Mouse (Mus musculus) B cell, adult (primary cell): ENCODE results near the gene Il1f8. TPM values are rescaled to one million over a fixed set of nuclear protein-coding genes. Genes with fewer than 3 reads are reported as not detected.

ENCODE experiments used
- total RNA-seq: library from RNA; stranded (reverse); gene quantifications from 4 replicates; pipeline ENCODE4 v1.2.4, GENCODE M21; 2023; ENCODE audit not compliant: inconsistent age

Gene Il1f8
- total RNA-seq, result not detected in 4 replicates

DNA sequence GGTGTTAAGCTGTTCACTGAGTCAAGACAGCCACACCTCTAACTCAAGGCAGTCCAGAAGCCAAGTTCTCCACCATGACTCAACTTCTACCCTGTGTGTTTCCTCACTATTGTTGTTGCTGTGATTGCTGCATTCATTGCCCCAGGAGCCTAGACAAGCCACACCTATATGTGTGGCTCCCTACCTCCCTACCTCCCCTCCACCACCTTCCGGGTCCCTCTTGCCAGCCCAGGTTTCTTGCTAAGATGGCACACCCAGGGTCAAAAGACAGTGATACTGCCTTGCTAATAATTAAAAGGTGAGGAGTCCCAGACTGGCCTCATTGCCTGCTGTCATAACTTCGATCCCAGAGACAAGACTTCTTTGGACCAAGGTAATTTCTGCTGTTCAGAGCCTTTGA is at the start of gene Il1f8:
Gene Il1f8, plus strand, starts transcription at position 301 of the 400 bp plus-strand sequence.

DNA sequence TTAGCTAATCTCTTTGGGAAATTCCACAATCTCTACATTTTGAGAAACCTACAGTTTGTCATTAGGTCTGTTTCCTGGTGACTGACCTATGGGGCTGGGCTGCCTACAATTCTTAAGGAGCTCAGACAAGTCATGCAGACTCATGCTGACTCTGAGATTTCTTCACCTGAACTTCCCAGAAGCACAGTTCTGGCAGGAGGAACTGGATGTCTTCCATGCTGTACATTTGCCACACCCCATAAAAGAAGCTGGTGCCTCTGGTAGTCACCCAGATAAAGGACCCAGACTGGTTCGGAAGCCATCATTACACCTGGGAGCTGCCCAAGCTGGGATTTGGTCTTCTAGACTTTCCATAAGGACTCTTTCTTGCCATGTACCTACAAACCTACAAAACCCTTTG is 33.2 kb downstream of the Il1f8 start, which contains the start of gene Il1f9:
Gene Il1f9, plus strand, starts transcription at position 301 of the 400 bp plus-strand sequence.

Other genes starting within 250 kb of the Il1f8 start
- gene Hnmt, start 103.8 kb upstream of the Il1f8 start, total RNA-seq, result not detected in 4 replicates
- not detected in 4 replicates for gene Tbpl2, start 56.6 kb upstream of the Il1f8 start, total RNA-seq
- not detected in 4 replicates for gene Il1f9, start 33.3 kb downstream of the Il1f8 start, total RNA-seq
- gene Il1f6, start 62.3 kb downstream of the Il1f8 start, total RNA-seq, result not detected in 4 replicates
- gene Il1f5, start 123.8 kb downstream of the Il1f8 start, total RNA-seq, result not detected in 4 replicates
- not detected in 4 replicates for gene Il1f10, start 138.0 kb downstream of the Il1f8 start, total RNA-seq
- not detected in 4 replicates for gene Il1rn, start 183.7 kb downstream of the Il1f8 start, total RNA-seq
- 187 to 204 TPM (median 191 TPM) in 4 replicates for gene Psd4, start 214.4 kb downstream of the Il1f8 start, total RNA-seq